ENCODE assay signal across 26 mouse cellular contexts in genomic region chr4:129746591-129746990, GRCm38 (mm10).
"Had no signal": no experiment of that assay in that cellular context is flagged by ENCODE, and none has a peak within 500 bp of the region (broad histone marks: within the 10 kb centered on the region; RNA-seq: fewer than 3 reads in every experiment).

No protein-coding gene starts in this region.

- H3K36me3 ChIP-seq: heart, embryonic 13.5 days; heart, embryonic 15.5 days; kidney, embryonic 15.5 days; limb, embryonic 10.5 days; limb, embryonic 12.5 days; liver, embryonic 13.5 days; liver, embryonic 15.5 days had no signal

- H3K27ac ChIP-seq: gastrocnemius, adult 2 months; heart, embryonic 13.5 days; heart, embryonic 15.5 days; hindbrain, embryonic 14.5 days; kidney, embryonic 15.5 days; kidney, postnatal 0 days; layer of hippocampus, adult 2 months; left cerebral cortex, adult 2 months; limb, embryonic 10.5 days; limb, embryonic 12.5 days; liver, embryonic 13.5 days; liver, embryonic 15.5 days had no signal

- H3K4me2 ChIP-seq: heart, embryonic 11.5 days; heart, embryonic 13.5 days; heart, embryonic 15.5 days; hindbrain, embryonic 14.5 days; kidney, embryonic 15.5 days; limb, embryonic 12.5 days; liver, embryonic 11.5 days; liver, embryonic 13.5 days; liver, embryonic 15.5 days had no signal

- H3K4me3 ChIP-seq: gastrocnemius, adult 2 months; heart, embryonic 13.5 days; heart, embryonic 15.5 days; kidney, embryonic 15.5 days; layer of hippocampus, adult 2 months; left cerebral cortex, adult 2 months; limb, embryonic 10.5 days; limb, embryonic 12.5 days; liver, embryonic 13.5 days; liver, embryonic 15.5 days had no signal

- DNase-seq: gastrocnemius, adult 2 months; gastrocnemius, postnatal 10 days; gastrocnemius, postnatal 25 days; heart, adult 18-20 months; heart, postnatal 14 days; heart, postnatal 36 days; kidney, adult 11 months; kidney, adult 9 months; kidney, postnatal 25 days; kidney, postnatal 4 days; liver; liver, embryonic 13.5 days had no signal

- H3K9ac ChIP-seq: heart, embryonic 13.5 days; heart, embryonic 15.5 days; hindbrain, embryonic 14.5 days; kidney, embryonic 15.5 days; limb, embryonic 12.5 days; liver, embryonic 13.5 days; liver, embryonic 15.5 days had no signal

- H3K9me3 ChIP-seq: heart, embryonic 13.5 days; heart, embryonic 15.5 days; kidney, embryonic 15.5 days; limb, embryonic 10.5 days; limb, embryonic 12.5 days; liver, embryonic 13.5 days; liver, embryonic 15.5 days had no signal

- ATAC-seq: hindbrain, embryonic 16.5 days; intestine, embryonic 16.5 days had no signal

- H3K27me3 ChIP-seq: heart, embryonic 13.5 days; heart, embryonic 15.5 days; liver, embryonic 15.5 days had no signal
